Mouse (Mus musculus) layer of hippocampus, postnatal 36 days (tissue): Measurements from ENCODE around the gene Kif5a. TPM values are rescaled to one million over a fixed set of nuclear protein-coding genes. Genes with fewer than 3 reads are reported as not detected.

Experiments used
- total RNA-seq, 2 experiments: library from RNA; stranded (reverse); gene quantifications; 2 replicates each; pipeline ENCODE4 v1.2.3; 2021

The Kif5a gene
- total RNA-seq, 2 experiments from 2014 or later, result 715 to 742 TPM

Other genes starting within 250 kb of the Kif5a start
- 10 to 100 TPM; 25.8 to 28.0 TPM for gene Tsfm, start 232.5 kb downstream of the Kif5a start, total RNA-seq
- gene Mettl1, start 221.9 kb downstream of the Kif5a start, total RNA-seq, result 10 to 100 TPM; 12.0 to 12.6 TPM
- gene Eef1akmt3, start 221.8 kb downstream of the Kif5a start, total RNA-seq, result under 1 TPM; 0.27 to 0.30 TPM
- 1 to 10 TPM; 1.6 to 1.7 TPM for gene Cyp27b1, start 215.1 kb downstream of the Kif5a start, total RNA-seq
- 10 to 100 TPM; 21.3 to 21.6 TPM for gene March9, start 203.2 kb downstream of the Kif5a start, total RNA-seq
- gene Cdk4, start 199.8 kb downstream of the Kif5a start, total RNA-seq, result 10 to 100 TPM; 93.5 to 97.5 TPM
- 10 to 100 TPM; 57.4 to 61.5 TPM for gene Tspan31, start 193.1 kb downstream of the Kif5a start, total RNA-seq
- gene Agap2, start 188.1 kb downstream of the Kif5a start, total RNA-seq, result 100 to 1,000 TPM; 778 to 800 TPM
- gene Os9, start 142.2 kb downstream of the Kif5a start, total RNA-seq, result 10 to 100 TPM; 97.5 to 99.3 TPM
- 100 to 1,000 TPM; 115 to 123 TPM for gene B4galnt1, start 98.1 kb downstream of the Kif5a start, total RNA-seq
- gene Slc26a10, start 82.7 kb downstream of the Kif5a start, total RNA-seq, result 10 to 100 TPM; 15.6 to 27.2 TPM
- 100 to 1,000 TPM; 359 to 363 TPM for gene Arhgef25, start 73.3 kb downstream of the Kif5a start, total RNA-seq
- gene Dtx3, start 67.6 kb downstream of the Kif5a start, total RNA-seq, result 100 to 1,000 TPM; 238 TPM
- gene Pip4k2c, start 51.8 kb downstream of the Kif5a start, total RNA-seq, result 10 to 100 TPM; 91.1 to 95.7 TPM
- gene Dctn2, start 3.0 kb upstream of the Kif5a start, total RNA-seq, result 100 to 1,000 TPM; 254 to 258 TPM
- gene Mbd6, start 25.7 kb upstream of the Kif5a start, total RNA-seq, result 10 to 100 TPM; 36.5 to 52.5 TPM
- gene Mars, start 48.4 kb upstream of the Kif5a start, total RNA-seq, result 10 to 100 TPM; 56.1 to 56.4 TPM
- gene Arhgap9, start 58.6 kb upstream of the Kif5a start, total RNA-seq, result 1 to 10 TPM in 1 of 2 experiments, under 1 TPM in 1; 0.86 to 1.0 TPM
- 1 to 10 TPM; 2.4 to 3.2 TPM for gene Gli1, start 78.6 kb upstream of the Kif5a start, total RNA-seq
- not detected for gene Inhbe, start 91.1 kb upstream of the Kif5a start, total RNA-seq
- gene Inhbc, start 107.1 kb upstream of the Kif5a start, total RNA-seq, result not detected
- 100 to 1,000 TPM; 153 to 163 TPM for gene R3hdm2, start 117.0 kb upstream of the Kif5a start, total RNA-seq
- 1 to 10 TPM; 3.0 to 3.7 TPM for gene Stac3, start 238.3 kb upstream of the Kif5a start, total RNA-seq